Comparison of ENCODE assay signal across 13 mouse cellular contexts in the genomic region with DNA sequence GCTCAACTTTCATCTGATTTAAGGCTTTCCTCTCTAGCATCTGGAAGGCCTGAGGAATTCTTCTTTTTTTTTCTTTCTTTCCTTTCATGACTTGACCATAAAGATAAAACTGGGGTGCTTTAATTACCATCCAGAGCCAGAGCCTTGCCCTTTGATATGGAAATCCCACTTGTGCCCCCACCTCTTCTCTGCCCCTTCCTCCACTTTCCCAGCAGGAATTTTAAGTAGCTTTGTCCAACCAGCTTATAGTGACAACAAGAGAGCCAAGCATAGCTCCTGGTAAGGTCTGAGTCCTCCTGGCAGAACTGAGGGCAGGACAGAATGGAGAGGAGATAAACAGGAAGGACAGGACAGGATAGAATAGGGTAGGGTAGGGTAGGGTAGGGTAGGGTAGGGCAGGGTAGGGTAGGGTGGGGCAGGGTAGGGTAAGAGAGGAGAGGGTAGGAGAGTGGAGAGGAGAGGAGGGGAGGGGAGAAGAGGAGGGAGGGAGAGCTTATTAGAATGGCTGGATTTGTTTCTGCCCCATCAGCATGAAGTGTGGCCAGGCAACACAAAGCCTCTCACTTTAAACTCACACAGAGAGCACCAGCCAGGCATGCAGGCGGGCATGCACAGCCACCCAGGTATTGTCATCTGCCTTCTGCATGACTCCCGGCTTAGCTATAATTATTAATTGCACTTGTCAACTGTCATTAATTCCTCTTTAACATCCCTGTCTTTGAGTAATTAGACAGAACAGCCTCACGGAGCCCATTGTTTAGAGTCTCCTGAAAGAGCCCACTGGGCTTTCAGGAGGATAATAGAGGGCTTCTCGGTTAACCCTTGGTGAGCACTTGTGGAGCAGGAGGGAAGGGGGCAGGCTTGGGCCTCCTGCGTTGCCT.
DNase-seq lines count a peak whose midpoint lies in the region; ATAC-seq lines count a peak whose summit lies in the region.
"Had no signal": no experiment of that assay in that cellular context is flagged by ENCODE, and none has a peak within 500 bp of the region (broad histone marks: within the 10 kb centered on the region; RNA-seq: fewer than 3 reads in every experiment).

No protein-coding gene starts in this region.

- no peak overlapping the region for H3K4me2 ChIP-seq in embryonic facial prominence, embryonic 11.5 days (ENCODE audit: low read depth, low read length)
- no peak overlapping the region for H3K4me2 ChIP-seq in hindbrain, embryonic 12.5 days (replicated peaks)
- H3K4me2 ChIP-seq in midbrain, embryonic 15.5 days: peak overlapping the region; percentile 4; the same call in 1 of the 2 replicates
- H3K4me2 ChIP-seq in heart, embryonic 12.5 days: no peak overlapping the region
- H3K4me2 ChIP-seq: heart, embryonic 15.5 days had no signal

- no peaks in the 10 kb centered on the region for H3K4me1 ChIP-seq in embryonic facial prominence, embryonic 11.5 days (ENCODE audit: control insufficient read depth, insufficient read depth, low read length)
- peaks cover 18% of the 10 kb centered on the region for H3K4me1 ChIP-seq in hindbrain, embryonic 12.5 days
- peaks cover 23% of the 10 kb centered on the region for H3K4me1 ChIP-seq in midbrain, embryonic 15.5 days
- H3K4me1 ChIP-seq in heart, embryonic 12.5 days (replicated peaks): no peaks in the 10 kb centered on the region
- H3K4me1 ChIP-seq: heart, embryonic 15.5 days had no signal

- ATAC-seq in embryonic facial prominence, embryonic 11.5 days (replicated peaks; ENCODE audit: insufficient number of reproducible peaks, low FRiP score, low TSS enrichment, low read depth): peak; percentile 94
- peak; percentile 95 for ATAC-seq in hindbrain, embryonic 12.5 days (ENCODE audit: low FRiP score)
- ATAC-seq in midbrain, embryonic 15.5 days (replicated peaks): peak; percentile 84
- ATAC-seq in heart, embryonic 12.5 days (ENCODE audit: insufficient number of reproducible peaks, low FRiP score): no peak

- DNase-seq in Muller cell, postnatal 12 days (ENCODE audit: inconsistent ontology term): peak; percentile 46
- DNase-seq in embryonic facial prominence, embryonic 11.5 days (ENCODE audit: low spot score): peak; percentile 55
- DNase-seq in adrenal gland, postnatal 36 days: no peak
- DNase-seq in adrenal gland, postnatal 14 days: no peak
- no peak for DNase-seq in thymus, adult 18-20 months
- DNase-seq: kidney, postnatal 14 days; right cerebral cortex, postnatal 14 days had no signal

- no peaks in the 10 kb centered on the region for H3K36me3 ChIP-seq in embryonic facial prominence, embryonic 11.5 days (replicated peaks; ENCODE audit: control insufficient read depth, insufficient read depth, low read depth, low read length)
- no peaks in the 10 kb centered on the region for H3K36me3 ChIP-seq in hindbrain, embryonic 12.5 days
- no peaks in the 10 kb centered on the region for H3K36me3 ChIP-seq in midbrain, embryonic 15.5 days (replicated peaks)
- H3K36me3 ChIP-seq in heart, embryonic 12.5 days: no peaks in the 10 kb centered on the region
- H3K36me3 ChIP-seq: heart, embryonic 15.5 days had no signal

- H3K4me3 ChIP-seq in embryonic facial prominence, embryonic 11.5 days (ENCODE audit: low read depth, low read length): no peak overlapping the region
- no peak overlapping the region for H3K4me3 ChIP-seq in hindbrain, embryonic 12.5 days
- H3K4me3 ChIP-seq in midbrain, embryonic 15.5 days: no peak overlapping the region
- no peak overlapping the region for H3K4me3 ChIP-seq in heart, embryonic 12.5 days
- H3K4me3 ChIP-seq: heart, embryonic 15.5 days; left cerebral cortex, adult 2 months had no signal

- WGBS in embryonic facial prominence, embryonic 11.5 days: 14% methylated on average over 5 of the region's 5 CpGs
- WGBS in hindbrain, embryonic 12.5 days: 14% methylated on average over 5 of the region's 5 CpGs
- 7% methylated on average over 5 of the region's 5 CpGs for WGBS in midbrain, embryonic 15.5 days
- 39% methylated on average over 5 of the region's 5 CpGs for WGBS in heart, embryonic 12.5 days

- no peak overlapping the region for H3K27ac ChIP-seq in embryonic facial prominence, embryonic 11.5 days (replicated peaks; ENCODE audit: low read depth, low read length)
- peak overlapping the region; percentile 14 for H3K27ac ChIP-seq in hindbrain, embryonic 12.5 days
- peak overlapping the region; percentile 42; the same call in 1 of the 2 replicates for H3K27ac ChIP-seq in midbrain, embryonic 15.5 days
- H3K27ac ChIP-seq in heart, embryonic 12.5 days (ENCODE audit: poor library complexity, severe bottlenecking): no peak overlapping the region
- H3K27ac ChIP-seq: heart, embryonic 15.5 days; left cerebral cortex, adult 2 months; stomach, postnatal 0 days had no signal

- H3K9ac ChIP-seq in embryonic facial prominence, embryonic 11.5 days (replicated peaks; ENCODE audit: low read length): no peak overlapping the region
- H3K9ac ChIP-seq in hindbrain, embryonic 12.5 days: no peak overlapping the region; the same call in 1 of the 2 replicates
- no peak overlapping the region for H3K9ac ChIP-seq in midbrain, embryonic 15.5 days
- H3K9ac ChIP-seq in heart, embryonic 12.5 days: no peak overlapping the region
- H3K9ac ChIP-seq: heart, embryonic 15.5 days had no signal

- H3K9me3 ChIP-seq in embryonic facial prominence, embryonic 11.5 days (replicated peaks; ENCODE audit: control insufficient read depth, low read length): no peaks in the 10 kb centered on the region
- H3K9me3 ChIP-seq in hindbrain, embryonic 12.5 days (replicated peaks): no peaks in the 10 kb centered on the region
- H3K9me3 ChIP-seq in midbrain, embryonic 15.5 days: no peaks in the 10 kb centered on the region
- H3K9me3 ChIP-seq in heart, embryonic 12.5 days (replicated peaks): 0 out of 2 replicates have a peak, but pooled peaks cover 4% of the 10 kb centered on the region
- H3K9me3 ChIP-seq: heart, embryonic 15.5 days had no signal

- H3K27me3 ChIP-seq in embryonic facial prominence, embryonic 11.5 days (ENCODE audit: control insufficient read depth, insufficient read depth, low read length): no peaks in the 10 kb centered on the region
- H3K27me3 ChIP-seq in hindbrain, embryonic 12.5 days: peaks cover 20% of the 10 kb centered on the region
- H3K27me3 ChIP-seq in midbrain, embryonic 15.5 days (replicated peaks): peaks cover 4% of the 10 kb centered on the region; the same call in 1 of the 2 replicates
- H3K27me3 ChIP-seq in heart, embryonic 12.5 days (replicated peaks): no peaks in the 10 kb centered on the region
- H3K27me3 ChIP-seq: heart, embryonic 15.5 days had no signal

Comparison
In these comparisons a context has a peak if more than half of its experiments do, and no peak if none do; other contexts are left out.
1. DNase-seq: peak in Muller cell, postnatal 12 days (single experiment) and embryonic facial prominence, embryonic 11.5 days (single experiment); none in adrenal gland, postnatal 36 days (0 of 2), adrenal gland, postnatal 14 days (single experiment) and thymus, adult 18-20 months (0 of 2).
2. H3K27ac ChIP-seq: peak in hindbrain, embryonic 12.5 days (single experiment) and midbrain, embryonic 15.5 days (single experiment); none in embryonic facial prominence, embryonic 11.5 days (single experiment) and heart, embryonic 12.5 days (single experiment).